Mouse (Mus musculus) cerebellum, adult 2 months (tissue): ENCODE data around the gene Cacna1a.

Source experiments
- CTCF ChIP-seq: fragments of 200-500 bp; IDR thresholded peaks from 2 replicates; pipeline ENCODE4 v1.5.1; 2011; ENCODE audit warnings: low read depth, mild to moderate bottlenecking, control low read depth, low read length, moderate library complexity, borderline replicate concordance; ENCODE audit not compliant: insufficient read depth
- POLR2A ChIP-seq: fragments of 200-500 bp; IDR thresholded peaks from 2 replicates; pipeline ENCODE4 v1.6.1; 2011; ENCODE audit warnings: low read length, control low read depth, borderline replicate concordance; ENCODE audit not compliant: insufficient read depth

GRCm38 (mm10) chr8:84416915-84417314 lies 28.7 kb downstream of the Cacna1a start:
- TF ChIP-seq CTCF (peak; percentile 8; the same call in 1 of the 2 replicates), POLR2A (peak; percentile 17; the same call in 1 of the 2 replicates)
